Mouse (Mus musculus) liver, adult (tissue): ENCODE results near the gene Lrrfip1.

Experiments used
- GATA4 ChIP-seq: IDR thresholded peaks from 2 replicates; pipeline ENCODE4 v1.6.1; 2014; ENCODE audit warnings: mild to moderate bottlenecking, low read length; ENCODE audit not compliant: insufficient replicate concordance

The Lrrfip1 gene

DNA sequence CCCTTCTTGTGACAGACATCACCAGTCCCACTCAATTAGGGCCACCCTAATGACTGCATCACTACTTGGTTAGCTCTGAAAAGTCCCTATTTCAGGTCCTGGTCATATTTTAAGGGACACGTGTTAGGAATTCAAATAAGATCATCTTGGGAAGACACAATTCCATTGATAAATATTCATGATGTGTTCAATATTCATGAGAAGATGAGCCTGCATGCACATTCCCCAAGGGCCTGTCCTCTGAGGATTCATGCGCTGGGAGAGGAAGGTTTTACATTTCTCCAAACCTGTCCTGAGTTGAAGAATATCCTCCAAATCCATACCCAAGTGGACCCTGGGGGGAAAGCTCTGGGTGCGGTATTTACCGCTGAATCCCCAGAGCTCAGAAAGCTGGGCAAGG lies 22.6 kb upstream of the Lrrfip1 start:
- no peak for TF ChIP-seq GATA4

DNA sequence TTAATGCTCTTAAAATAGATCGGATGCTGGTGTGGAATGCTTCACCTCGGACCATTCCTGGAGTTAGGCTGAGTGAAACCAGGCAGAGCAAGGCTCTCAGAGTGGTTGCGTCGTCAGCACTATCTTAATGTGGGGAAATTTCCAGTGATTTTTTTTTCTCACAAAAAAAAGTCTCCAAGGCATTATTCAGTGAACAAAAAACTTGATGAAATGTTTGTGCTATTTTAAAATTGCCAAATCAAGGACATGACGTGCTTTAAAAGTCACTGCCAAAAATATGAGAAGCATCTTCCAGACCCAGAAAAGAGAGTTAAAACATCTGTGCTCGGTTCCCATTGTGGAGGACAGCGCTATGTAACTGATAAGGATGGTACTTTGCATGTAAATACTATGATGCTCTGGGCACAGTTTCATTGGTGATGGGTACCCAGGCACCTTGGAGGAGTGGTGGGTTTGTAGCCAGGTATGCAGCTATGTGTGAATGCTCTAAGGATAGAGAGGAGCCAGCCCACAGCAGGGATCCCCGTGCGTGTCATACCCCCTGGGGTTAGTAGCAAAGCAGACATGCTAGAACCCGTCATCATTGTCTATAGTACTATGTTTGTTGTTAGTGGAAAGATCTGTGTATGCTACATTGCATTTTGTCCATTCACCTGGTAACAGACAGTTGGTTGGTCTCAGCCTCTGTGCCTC lies 17.8 kb upstream of the Lrrfip1 start:
- TF ChIP-seq GATA4, result no peak

GRCm38 (mm10) chr1:90981346-90981745 lies 17.2 kb upstream of the Lrrfip1 start:
- TF ChIP-seq GATA4, result no peak

GRCm38 (mm10) chr1:90995916-90996315 lies 2.6 kb upstream of the Lrrfip1 start:
- no peak for TF ChIP-seq GATA4

DNA sequence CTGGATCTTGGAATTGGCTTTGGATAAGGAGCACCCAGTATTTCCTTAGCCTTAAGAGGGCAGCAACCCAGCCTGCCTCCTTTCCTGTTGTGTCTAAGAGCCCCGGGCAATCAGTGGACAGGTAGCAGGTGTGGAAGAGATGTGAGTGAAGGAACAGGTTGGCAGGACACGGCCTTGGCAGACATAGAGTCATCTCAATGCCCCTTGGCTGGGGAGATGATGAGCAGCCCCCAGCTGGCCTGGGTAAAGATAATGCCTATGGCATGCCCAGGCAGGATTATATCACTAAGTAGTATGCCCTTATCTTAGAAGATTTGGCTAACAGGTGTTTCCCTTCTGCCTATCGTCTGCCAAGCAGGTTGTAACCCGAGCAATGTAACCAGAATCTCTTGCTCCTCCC lies 1.4 kb upstream of the Lrrfip1 start:
- no peak for TF ChIP-seq GATA4

GRCm38 (mm10) chr1:90997641-90998040 lies 896 bp upstream of the Lrrfip1 start:
- no peak for TF ChIP-seq GATA4

GRCm38 (mm10) chr1:90998891-90999611 lies 514 bp downstream of the Lrrfip1 start:
- TF ChIP-seq GATA4, result no peak

DNA sequence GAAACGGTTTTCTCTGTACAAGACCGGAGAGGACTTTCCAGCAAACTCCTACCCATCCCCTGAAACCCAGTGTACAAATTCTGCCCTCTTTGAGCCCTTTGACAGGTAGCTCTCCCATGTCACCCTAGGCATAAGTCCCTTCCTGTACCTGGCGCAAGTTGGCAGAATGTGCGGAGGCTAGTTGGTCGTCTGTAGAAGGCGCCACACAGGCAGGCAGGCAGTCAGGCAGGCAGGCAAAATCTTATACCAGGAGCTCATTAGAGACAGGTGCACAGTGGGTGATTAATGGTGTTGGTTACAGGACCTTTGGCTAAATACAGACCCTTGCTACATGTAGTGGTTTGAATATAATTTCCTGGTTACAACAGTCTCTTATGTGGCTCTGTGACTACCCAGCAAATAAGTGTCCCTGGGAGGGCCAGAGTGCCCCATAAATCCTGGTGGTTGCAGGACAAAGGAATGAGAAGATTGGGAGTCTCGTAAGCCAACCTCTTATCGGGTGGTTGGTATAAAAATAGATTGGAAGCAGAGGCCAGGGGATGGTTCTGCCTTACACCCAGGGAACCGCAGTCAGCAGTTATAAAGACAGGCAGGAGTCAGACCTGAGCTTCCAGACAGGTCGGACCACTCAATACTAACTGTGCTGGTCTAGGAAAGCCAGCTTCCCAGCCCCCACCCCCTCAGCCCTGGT lies 1.5 kb downstream of the Lrrfip1 start:
- TF ChIP-seq GATA4, result no peak

DNA sequence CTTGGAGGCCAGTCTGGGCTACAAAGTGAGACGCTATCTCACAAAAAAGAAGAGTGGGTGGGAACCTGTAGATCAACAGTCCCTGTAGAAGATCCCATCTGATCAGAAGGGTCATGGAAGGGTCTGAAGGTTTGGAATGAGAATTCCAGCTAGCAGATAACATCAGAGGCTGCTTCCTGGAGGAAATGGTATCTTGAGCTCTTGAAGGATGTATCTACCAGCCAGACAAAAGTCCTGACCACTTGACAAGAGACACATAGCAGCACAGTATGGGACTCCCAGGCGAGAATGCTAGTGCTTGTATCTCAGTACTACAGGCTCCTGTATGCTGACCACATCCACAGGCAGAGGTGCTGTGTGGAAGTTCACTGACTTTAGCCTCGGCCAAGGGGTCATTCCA lies 2.6 kb downstream of the Lrrfip1 start:
- no peak for TF ChIP-seq GATA4

DNA sequence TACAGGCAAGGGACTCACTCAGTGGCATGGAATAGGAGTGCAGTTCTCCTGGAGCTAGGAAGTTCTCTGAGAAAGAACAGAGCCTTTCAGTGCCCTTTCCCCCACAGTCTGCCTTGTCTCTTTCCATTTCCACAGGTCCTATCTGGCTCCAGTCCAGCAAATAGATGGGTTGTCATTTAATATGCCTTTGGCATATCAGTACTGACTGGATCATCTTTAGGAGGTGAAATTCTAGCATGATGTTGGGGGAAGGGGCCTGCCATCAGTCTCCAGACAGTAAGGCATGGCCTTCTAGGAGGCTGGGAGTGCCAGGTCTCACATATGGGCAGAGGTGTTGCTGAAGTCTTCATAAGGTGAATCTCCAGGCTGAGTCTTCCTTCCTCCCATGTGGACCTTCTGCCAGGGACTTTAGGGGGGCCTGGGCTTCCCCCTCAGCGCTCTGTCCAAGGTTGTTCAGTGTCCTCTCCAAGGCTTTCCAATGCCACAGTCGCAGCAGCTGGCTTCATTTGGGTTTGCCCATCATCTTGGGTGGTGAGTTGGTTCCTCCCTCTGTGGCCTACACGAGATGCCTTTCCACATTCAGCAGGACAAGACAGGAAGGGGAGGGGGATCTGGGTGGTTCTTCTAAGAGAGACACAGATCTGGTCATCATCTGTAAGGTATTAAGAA lies 3.5 kb downstream of the Lrrfip1 start:
- TF ChIP-seq GATA4, result no peak

- no peak for TF ChIP-seq GATA4
Observed at GRCm38 (mm10) chr1:91002641-91003040, 4.1 kb downstream of the Lrrfip1 start.

GRCm38 (mm10) chr1:91003522-91004253 lies 5.2 kb downstream of the Lrrfip1 start:
- no peak for TF ChIP-seq GATA4

DNA sequence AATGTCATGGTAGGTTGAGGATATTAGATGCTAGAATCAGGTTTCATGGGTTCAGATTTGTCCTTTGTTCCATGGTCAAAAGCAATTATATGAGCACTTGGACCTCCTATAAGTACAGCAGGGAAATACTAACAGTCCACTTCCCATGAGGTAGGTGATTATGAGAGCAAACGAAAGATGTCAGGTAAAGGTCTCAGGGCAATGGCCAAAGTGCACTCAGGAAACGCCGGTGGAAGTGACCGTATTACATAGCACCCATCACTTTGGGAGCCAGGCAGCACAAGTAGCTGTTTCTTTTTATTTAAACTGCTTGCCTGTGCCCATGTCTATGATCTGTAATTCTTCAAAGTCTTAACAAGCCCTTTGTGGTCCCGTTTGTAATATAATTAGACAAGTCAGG lies 7.5 kb downstream of the Lrrfip1 start:
- TF ChIP-seq GATA4, result no peak

GRCm38 (mm10) chr1:91006708-91007107 lies 8.2 kb downstream of the Lrrfip1 start:
- no peak for TF ChIP-seq GATA4

DNA sequence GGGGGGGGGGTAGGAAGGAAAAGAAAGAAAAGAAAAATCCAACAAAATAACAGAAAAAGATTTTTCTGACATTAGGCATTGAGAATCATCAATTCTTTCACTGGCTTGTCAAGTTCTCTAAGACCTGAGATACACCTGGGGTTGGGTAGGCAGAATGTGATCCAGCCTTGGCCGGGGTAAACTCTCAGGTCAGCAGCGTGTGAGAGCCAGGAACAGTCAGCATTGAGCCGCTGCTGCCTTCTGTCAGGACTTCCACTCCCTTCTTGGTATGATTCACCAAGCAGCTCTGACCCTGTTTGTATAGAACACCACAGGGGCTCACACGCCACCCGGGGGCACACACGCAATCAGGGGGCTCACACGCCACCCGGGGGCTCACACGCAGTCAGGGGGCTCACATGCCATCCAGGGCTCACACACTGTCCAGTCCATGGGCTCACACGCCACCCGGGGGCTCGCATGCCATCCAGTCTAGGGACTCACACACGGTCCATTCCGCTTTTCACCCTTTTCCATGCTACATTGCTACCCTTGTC lies 9.7 kb downstream of the Lrrfip1 start:
- TF ChIP-seq GATA4, result no peak

- no peak for TF ChIP-seq GATA4
Observed at GRCm38 (mm10) chr1:91008746-91009145, 10.2 kb downstream of the Lrrfip1 start.
